Mouse (Mus musculus) liver, embryonic 14.5 days (tissue): Measurements from ENCODE around the gene Tbcd. TPM values are rescaled to one million over a fixed set of nuclear protein-coding genes. Genes with fewer than 3 reads are reported as not detected.

ENCODE experiments used
- ATAC-seq: fragments of 200-750 bp; cut with Nextera tagmentation; 2 replicates; pipeline ENCODE4 v1.8.0; 2017; ENCODE audit warnings: moderate number of reproducible peaks, mild to moderate bottlenecking, moderate library complexity; ENCODE audit not compliant: insufficient read depth
- DNase-seq, 3 experiments: peaks; one replicate each; pipeline ENCODE4 v3.0.0-alpha.2; 2012 to 2013; ENCODE audit warnings: low read depth in 3 of 3, low spot score in 3 of 3
- H3K27ac ChIP-seq: fragments of 300-500 bp; sonication (generic); 2 replicates; pipeline ENCODE4 v1.5.1; 2014; ENCODE audit warnings: moderate library complexity, mild to moderate bottlenecking, control low read depth, inconsistent platforms
- H3K27me3 ChIP-seq: fragments of 300-500 bp; sonication (generic); 2 replicates; pipeline ENCODE4 v1.6.1; 2014; ENCODE audit warnings: mild to moderate bottlenecking, low read length, moderate library complexity; ENCODE audit not compliant: control insufficient read depth, insufficient read depth
- H3K36me3 ChIP-seq: fragments of 300-500 bp; sonication (generic); replicated peaks from 2 replicates; pipeline ENCODE4 v1.6.1; 2014; ENCODE audit warnings: low read depth; ENCODE audit not compliant: control insufficient read depth, insufficient read depth
- H3K4me1 ChIP-seq, 2 experiments: fragments of 200-500 bp in 1 of 2; fragments of 300-500 bp in 1 of 2; sonication (generic) in 1 of 2; replicated peaks; 2 replicates each; pipeline ENCODE4 v1.6.1; 2012 to 2014; ENCODE audit warnings: antibody characterized with exemption in 1 of 2, inconsistent platforms in 1 of 2, low read length in 1 of 2; ENCODE audit not compliant: control insufficient read depth in 2 of 2, insufficient read depth in 2 of 2
- H3K4me2 ChIP-seq: fragments of 300-500 bp; sonication (generic); 2 replicates; pipeline ENCODE4 v1.6.1; 2014; ENCODE audit warnings: low read depth, mild to moderate bottlenecking, control low read depth, moderate library complexity
- H3K4me3 ChIP-seq, 2 experiments: fragments of 200-500 bp in 1 of 2; fragments of 300-500 bp in 1 of 2; sonication (generic) in 1 of 2; 2 replicates each; pipeline ENCODE4 v1.5.1; 2012 to 2014; ENCODE audit warnings: low read depth in 2 of 2, low read length in 2 of 2, mild to moderate bottlenecking in 2 of 2, control low read depth in 1 of 2, inconsistent platforms in 1 of 2, moderate library complexity in 1 of 2; ENCODE audit not compliant: insufficient read depth in 1 of 2
- H3K9ac ChIP-seq: fragments of 300-500 bp; sonication (generic); replicated peaks from 2 replicates; pipeline ENCODE4 v1.6.1; 2014; ENCODE audit warnings: mild to moderate bottlenecking, control low read depth, moderate library complexity
- H3K9me3 ChIP-seq: fragments of 300-500 bp; sonication (generic); 2 replicates; pipeline ENCODE4 v1.6.1; 2016; ENCODE audit warnings: low read length, mixed read lengths; ENCODE audit not compliant: control insufficient read depth
- CTCF ChIP-seq: IDR thresholded peaks from 2 replicates; pipeline ENCODE4 v1.5.1; 2016; ENCODE audit warnings: antibody characterized with exemption, low read depth, control low read depth
- EP300 ChIP-seq: IDR thresholded peaks from 2 replicates; pipeline ENCODE4 v1.6.1; 2016; ENCODE audit warnings: antibody characterized with exemption, low read depth
- WGBS: fragments of 180-500 bp; shearing (Covaris S2); extraction: QIAGEN DNeasy Blood & Tissue Kit; methylation state at CpG from one replicate; pipeline ENCODE4 v1.1.7; 2014; ENCODE audit not compliant: insufficient replicate concordance; 5-methylcytosine and 5-hydroxymethylcytosine counted together
- polyA plus RNA-seq, 2 experiments: library from polyadenylated mRNA; depleted of rRNA in 1 of 2; stranded (reverse) in 1 of 2; unstranded in 1 of 2; fragments of >200 nt; fragmentation: Nextera tagmentation in 1 of 2; extraction: Ambion mirVana in 1 of 2; gene quantifications; 2 replicates each; pipeline versions ENCODE4 v1.2.1 to v1.2.3; 2012 to 2014

The Tbcd gene
- polyA plus RNA-seq, 2 experiments, result 15.6 to 20.4 TPM

DNA sequence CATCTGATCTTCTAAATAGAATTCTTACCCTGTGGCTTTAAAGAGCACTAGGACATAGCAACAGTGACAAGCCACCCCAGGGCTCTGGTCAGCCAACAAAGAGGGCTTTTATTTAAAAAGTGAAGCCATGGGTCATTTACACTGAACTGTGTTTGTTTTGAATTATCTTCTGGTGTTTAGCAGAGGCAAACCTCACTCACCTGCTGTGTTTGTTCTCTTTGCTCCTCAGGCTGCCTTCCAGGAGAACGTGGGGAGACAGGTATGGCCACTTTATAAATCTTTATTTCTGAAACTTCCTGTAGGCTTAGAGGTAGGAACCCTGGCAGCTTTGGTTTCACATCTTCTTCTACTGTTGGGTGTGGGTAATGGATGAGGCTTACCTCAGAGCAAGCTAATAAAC, 105.0 kb downstream of the Tbcd start:
- no peak for DNase-seq
- Histone ChIP-seq H3K27ac (no peak overlapping the region), H3K4me1 (peaks cover 5 to 11% of the 10 kb centered on the region in 2 experiments; a peak in 3 of 4 replicates), H3K4me2 (no peak overlapping the region), H3K4me3 (no peak overlapping the region), H3K9ac (no peak overlapping the region), H3K9me3 (no peaks in the 10 kb centered on the region), H3K36me3 (no peaks in the 10 kb centered on the region), H3K27me3 (no peaks in the 10 kb centered on the region)
- 82% methylated on average over 1 of the region's 1 CpGs for WGBS
- TF ChIP-seq CTCF (no peak), EP300 (no peak)
- no peak for ATAC-seq

DNA sequence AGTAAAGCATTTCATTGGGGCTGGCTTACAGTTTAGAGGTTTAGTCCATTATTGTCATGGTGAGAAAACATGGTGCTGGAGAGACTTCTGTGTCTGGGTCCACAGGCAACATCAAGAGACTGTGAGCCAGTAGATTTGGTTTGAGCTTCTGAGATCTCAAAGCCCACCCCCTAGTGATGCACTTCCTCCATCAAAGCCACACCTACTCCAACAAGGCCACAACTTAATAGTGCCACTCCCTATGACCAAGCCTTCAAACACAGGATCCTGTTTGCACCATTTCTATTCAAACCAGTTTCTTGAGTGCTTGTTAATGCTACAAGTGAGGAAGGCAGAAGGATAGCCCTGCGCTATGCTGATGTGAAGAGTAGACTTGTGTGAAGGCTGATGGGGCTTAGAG, 106.2 kb downstream of the Tbcd start:
- H3K4me1 ChIP-seq, result peaks cover 5 to 8% of the 10 kb centered on the region in 2 experiments; a peak in 3 of 4 replicates
- no peaks in the 10 kb centered on the region for H3K36me3 ChIP-seq
- no peak for ATAC-seq
- H3K4me3 ChIP-seq, result no peak overlapping the region
- WGBS, result 97% methylated on average over 1 of the region's 1 CpGs
- no peak for DNase-seq
- no peak overlapping the region for H3K4me2 ChIP-seq
- no peak overlapping the region for H3K27ac ChIP-seq
- TF ChIP-seq CTCF (no peak), EP300 (no peak)
- no peaks in the 10 kb centered on the region for H3K27me3 ChIP-seq
- no peak overlapping the region for H3K9ac ChIP-seq
- no peaks in the 10 kb centered on the region for H3K9me3 ChIP-seq

DNA sequence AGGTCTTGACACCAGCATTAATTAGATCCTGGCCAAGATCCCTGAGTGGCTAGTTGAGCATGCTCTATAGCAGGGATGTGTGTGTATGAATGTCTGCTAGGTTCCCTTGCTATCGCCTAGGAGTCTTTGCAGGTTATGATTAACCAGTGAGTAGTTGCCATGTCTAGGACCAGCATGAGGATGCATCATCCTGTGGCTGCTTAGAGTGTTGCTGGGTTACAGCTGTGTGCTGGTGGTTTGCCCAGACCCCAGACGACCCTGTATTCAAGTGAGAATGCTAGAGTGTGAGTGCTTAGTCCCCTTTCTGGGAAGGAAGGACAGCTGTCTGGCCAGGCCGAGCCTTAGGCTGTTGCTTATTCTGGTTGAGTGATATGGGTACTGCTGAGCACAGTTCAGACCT, 106.8 kb downstream of the Tbcd start:
- no peak overlapping the region for H3K4me2 ChIP-seq
- H3K9ac ChIP-seq, result no peak overlapping the region
- TF ChIP-seq CTCF (no peak), EP300 (no peak)
- DNase-seq, result no peak
- peaks cover 5 to 6% of the 10 kb centered on the region in 2 experiments; a peak in 3 of 4 replicates for H3K4me1 ChIP-seq
- H3K36me3 ChIP-seq, result no peaks in the 10 kb centered on the region
- no peaks in the 10 kb centered on the region for H3K9me3 ChIP-seq
- WGBS, result 52% methylated on average over 3 of the region's 3 CpGs
- H3K4me3 ChIP-seq, result no peak overlapping the region
- no peak for ATAC-seq
- no peak overlapping the region for H3K27ac ChIP-seq
- H3K27me3 ChIP-seq, result no peaks in the 10 kb centered on the region

DNA sequence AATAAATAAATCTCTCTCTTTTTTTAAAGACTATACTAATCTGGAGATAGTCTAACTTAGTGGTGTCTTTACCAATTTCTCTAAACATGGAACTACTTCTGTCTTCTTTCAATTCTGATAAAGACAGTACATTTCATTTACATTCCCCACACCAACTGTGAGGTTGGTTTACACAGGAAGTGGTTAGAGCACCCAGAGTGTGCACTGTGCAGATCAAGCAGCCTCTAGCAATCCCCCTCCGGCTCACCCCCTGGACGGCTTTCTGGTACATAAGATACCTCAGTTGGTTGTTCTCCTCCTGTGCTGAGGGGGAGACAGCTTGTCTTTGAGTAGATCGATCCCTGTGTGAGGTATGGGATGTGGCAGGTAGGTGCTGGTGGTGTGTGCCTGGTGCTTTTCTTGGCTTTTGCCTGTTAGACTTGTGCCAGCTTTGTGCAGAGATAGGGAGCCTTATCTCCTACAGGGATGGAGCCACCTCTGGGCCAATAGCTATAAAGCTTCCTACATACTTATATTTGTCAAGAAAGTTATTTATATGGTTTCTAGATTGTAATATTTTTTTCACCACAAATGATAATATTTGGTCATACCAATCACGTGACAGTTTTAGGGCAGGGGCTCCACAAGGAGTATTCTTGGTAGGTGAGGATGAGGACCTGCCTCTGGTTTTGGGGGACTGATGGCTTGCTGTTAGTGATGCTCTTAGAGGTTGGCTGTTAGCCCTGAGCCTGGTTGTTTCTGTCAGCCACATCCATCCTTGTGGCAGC, 108.0 kb downstream of the Tbcd start:
- ATAC-seq, result peak; percentile 73
- H3K27me3 ChIP-seq, result no peaks in the 10 kb centered on the region

DNA sequence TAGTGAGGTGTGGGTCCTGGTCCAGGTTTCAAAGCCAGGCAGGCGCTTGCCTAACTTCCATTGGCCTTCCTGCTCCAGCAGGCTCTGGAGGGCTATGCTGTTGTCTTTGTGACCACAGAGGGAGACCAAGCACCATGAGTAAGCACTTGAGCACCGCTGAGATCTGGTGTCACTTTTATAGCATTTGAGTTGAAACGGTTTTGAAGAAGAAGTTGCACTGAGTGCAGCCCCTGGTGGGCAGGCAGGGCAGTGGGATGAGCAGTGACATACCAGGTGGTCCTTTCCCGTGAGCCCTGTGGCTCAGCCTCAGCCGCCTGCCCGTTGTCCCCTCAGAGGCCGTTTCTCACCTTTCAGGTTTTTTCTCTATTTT, 108.5 kb downstream of the Tbcd start:
- Histone ChIP-seq H3K4me3 (no peak overlapping the region), H3K4me1 (peaks cover 5 to 6% of the 10 kb centered on the region in 2 experiments; a peak in 3 of 4 replicates), H3K4me2 (no peak overlapping the region), H3K27ac (no peak overlapping the region; the same call in 1 of the 2 replicates), H3K9me3 (no peaks in the 10 kb centered on the region), H3K27me3 (no peaks in the 10 kb centered on the region), H3K9ac (no peak overlapping the region), H3K36me3 (no peaks in the 10 kb centered on the region)
- TF ChIP-seq EP300 (no peak), CTCF (peak; percentile 40)
- WGBS, result 36% methylated on average over 7 of the region's 7 CpGs
- ATAC-seq, result peak; percentile 6; the same call in 1 of the 2 replicates
- DNase-seq, result no peak

More for the DNA sequence above, 108.0 kb downstream of the Tbcd start:
- TF ChIP-seq CTCF, result no peak
- Histone ChIP-seq H3K4me2 (no peak overlapping the region), H3K27ac (peak overlapping the region; percentile 31), H3K9me3 (no peaks in the 10 kb centered on the region), H3K9ac (no peak overlapping the region), H3K36me3 (no peaks in the 10 kb centered on the region), H3K4me1 (peaks cover 5 to 6% of the 10 kb centered on the region in 2 experiments; a peak in 3 of 4 replicates), H3K4me3 (no peak overlapping the region)
- DNase-seq, result no peak
- 12% methylated on average over 4 of the region's 4 CpGs for WGBS
